Mouse (Mus musculus) stomach, embryonic 14.5 days (tissue): Measurements from ENCODE around the gene Ctsk. TPM values are rescaled to one million over a fixed set of nuclear protein-coding genes. Genes with fewer than 3 reads are reported as not detected.
"Not testable (repeated sequence)": the region's sequence is repeated elsewhere in the genome, so short reads cannot be mapped to it uniquely, and the experiment has no call there.

Experiments
- ATAC-seq: fragments of 200-750 bp; cut with Nextera tagmentation; 2 replicates; pipeline ENCODE4 v1.8.0; 2017; ENCODE audit warnings: low read depth, moderate TSS enrichment; ENCODE audit not compliant: insufficient number of reproducible peaks, insufficient read depth, low FRiP score
- H3K27ac ChIP-seq: fragments of 300-500 bp; sonication (generic); 2 replicates; pipeline ENCODE4 v1.5.1; 2014; ENCODE audit warnings: mild to moderate bottlenecking, low read length, moderate library complexity, mixed read lengths
- H3K27me3 ChIP-seq: fragments of 300-500 bp; sonication (generic); 2 replicates; pipeline ENCODE4 v1.6.1; 2014; ENCODE audit warnings: low read length, control low read depth, mixed read lengths; ENCODE audit not compliant: control insufficient read depth, insufficient read depth
- H3K36me3 ChIP-seq: fragments of 300-500 bp; sonication (generic); 2 replicates; pipeline ENCODE4 v1.6.1; 2014; ENCODE audit warnings: mild to moderate bottlenecking, control low read depth, low read length, moderate library complexity, mixed read lengths; ENCODE audit not compliant: control insufficient read depth, insufficient read depth
- H3K4me1 ChIP-seq: fragments of 300-500 bp; sonication (generic); 2 replicates; pipeline ENCODE4 v1.6.1; 2014; ENCODE audit warnings: low read length, control low read depth, mixed read lengths; ENCODE audit not compliant: control insufficient read depth, insufficient read depth
- H3K4me2 ChIP-seq: fragments of 300-500 bp; sonication (generic); replicated peaks from 2 replicates; pipeline ENCODE4 v1.6.1; 2014; ENCODE audit warnings: low read depth, low read length, control low read depth
- H3K4me3 ChIP-seq: fragments of 300-500 bp; sonication (generic); 2 replicates; pipeline ENCODE4 v1.5.1; 2014; ENCODE audit warnings: low read depth, low read length, control low read depth
- H3K9ac ChIP-seq: fragments of 300-500 bp; sonication (generic); replicated peaks from 2 replicates; pipeline ENCODE4 v1.6.1; 2014; ENCODE audit warnings: low read depth, mild to moderate bottlenecking, control low read depth, low read length, moderate library complexity, mixed read lengths
- H3K9me3 ChIP-seq: fragments of 300-500 bp; sonication (generic); 2 replicates; pipeline ENCODE4 v1.6.1; 2016; ENCODE audit warnings: low read depth, low read length, control low read depth; ENCODE audit not compliant: control insufficient read depth
- WGBS: fragments of 180-500 bp; shearing (Covaris S2); extraction: QIAGEN DNeasy Blood & Tissue Kit; methylation state at CpG from one replicate; pipeline ENCODE4 v1.1.7; 2014; 5-methylcytosine and 5-hydroxymethylcytosine counted together
- polyA plus RNA-seq: library from polyadenylated mRNA; unstranded; fragments of >200 nt; fragmentation: Nextera tagmentation; extraction: Ambion mirVana; gene quantifications from 2 replicates; pipeline ENCODE4 v1.2.1, GENCODE M21; 2014

The Ctsk gene
- polyA plus RNA-seq, 1 experiment from 2014 or later, result 13.3 TPM

DNA sequence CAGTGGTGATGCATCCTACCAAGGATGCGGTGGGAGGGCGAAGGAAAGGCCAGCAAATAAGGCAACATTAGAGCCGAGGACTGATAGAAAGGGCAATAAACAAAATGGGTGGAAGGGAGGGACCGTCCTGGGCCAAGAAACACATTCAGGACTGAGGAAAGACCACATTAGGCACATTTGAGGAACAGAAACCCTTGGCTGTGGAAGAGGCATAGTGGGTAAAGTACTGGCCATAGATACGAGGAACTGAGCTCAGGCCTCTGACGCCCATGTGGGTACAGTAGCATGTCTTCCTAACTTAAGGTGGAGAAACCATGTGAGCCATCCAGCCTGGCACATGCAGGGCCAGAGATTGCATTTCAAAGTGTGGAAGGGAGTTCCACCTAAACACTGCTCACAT, 30.8 kb downstream of the Ctsk start:
- Histone ChIP-seq H3K27ac (no peak overlapping the region), H3K36me3 (no peaks in the 10 kb centered on the region), H3K4me3 (no peak overlapping the region), H3K27me3 (no peaks in the 10 kb centered on the region), H3K9ac (no peak overlapping the region), H3K4me1 (no peaks in the 10 kb centered on the region), H3K4me2 (no peak overlapping the region), H3K9me3 (no peaks in the 10 kb centered on the region)
- 79% methylated on average over 6 of the region's 6 CpGs for WGBS
- ATAC-seq, result no peak

DNA sequence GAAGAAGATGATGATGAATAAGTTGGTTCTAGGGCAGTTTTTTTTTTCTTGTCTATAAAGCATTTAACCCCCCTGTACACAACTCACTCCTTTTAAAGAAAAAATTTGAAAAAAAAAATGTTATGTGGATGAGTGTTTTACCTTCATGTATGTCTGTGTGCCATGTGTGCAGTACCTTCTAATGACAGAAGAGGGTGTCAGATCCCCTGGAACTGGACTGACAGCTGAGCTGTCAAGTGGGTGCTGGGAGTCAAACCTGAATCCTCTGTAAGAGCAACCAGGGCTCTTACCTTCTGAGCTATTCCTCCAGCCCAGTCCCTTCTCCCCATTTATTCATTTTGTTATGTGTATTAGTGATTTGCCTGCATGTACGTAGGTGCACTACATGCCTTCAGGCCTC, 32.0 kb downstream of the Ctsk start:
- H3K27ac ChIP-seq, result no peak overlapping the region
- ATAC-seq, result no peak
- 92% methylated on average over 1 of the region's 1 CpGs for WGBS

DNA sequence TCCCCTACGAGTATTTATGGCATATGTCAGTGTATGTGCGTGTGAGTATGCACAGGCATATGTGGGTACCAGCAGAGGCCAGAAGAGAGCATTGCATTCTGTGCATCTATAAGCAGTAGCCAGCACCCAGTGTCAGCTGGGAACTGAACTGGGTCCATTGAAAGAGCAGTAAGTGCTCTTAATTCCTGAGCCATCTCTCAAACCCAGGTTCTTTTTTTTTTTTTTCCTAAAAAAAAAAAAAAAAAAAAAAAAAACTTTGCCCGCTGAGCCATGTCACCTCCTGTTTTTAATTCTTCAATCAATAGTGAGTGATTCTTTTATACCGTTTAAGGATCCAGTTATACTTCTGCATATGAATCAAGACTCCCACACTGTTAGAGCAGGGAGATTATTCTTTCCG, 34.3 kb downstream of the Ctsk start:
- Histone ChIP-seq H3K4me3 (no peak overlapping the region), H3K36me3 (no peaks in the 10 kb centered on the region), H3K9me3 (no peaks in the 10 kb centered on the region), H3K4me1 (no peaks in the 10 kb centered on the region), H3K4me2 (no peak overlapping the region), H3K9ac (no peak overlapping the region), H3K27ac (no peak overlapping the region), H3K27me3 (no peaks in the 10 kb centered on the region)
- 87% methylated on average over 5 of the region's 5 CpGs for WGBS
- ATAC-seq, result no peak

More for the DNA sequence above, 32.0 kb downstream of the Ctsk start:
- no peaks in the 10 kb centered on the region for H3K4me1 ChIP-seq
- no peak overlapping the region for H3K4me3 ChIP-seq
- H3K9ac ChIP-seq, result no peak overlapping the region
- no peaks in the 10 kb centered on the region for H3K36me3 ChIP-seq
- no peaks in the 10 kb centered on the region for H3K27me3 ChIP-seq
- no peaks in the 10 kb centered on the region for H3K9me3 ChIP-seq
- H3K4me2 ChIP-seq, result no peak overlapping the region

DNA sequence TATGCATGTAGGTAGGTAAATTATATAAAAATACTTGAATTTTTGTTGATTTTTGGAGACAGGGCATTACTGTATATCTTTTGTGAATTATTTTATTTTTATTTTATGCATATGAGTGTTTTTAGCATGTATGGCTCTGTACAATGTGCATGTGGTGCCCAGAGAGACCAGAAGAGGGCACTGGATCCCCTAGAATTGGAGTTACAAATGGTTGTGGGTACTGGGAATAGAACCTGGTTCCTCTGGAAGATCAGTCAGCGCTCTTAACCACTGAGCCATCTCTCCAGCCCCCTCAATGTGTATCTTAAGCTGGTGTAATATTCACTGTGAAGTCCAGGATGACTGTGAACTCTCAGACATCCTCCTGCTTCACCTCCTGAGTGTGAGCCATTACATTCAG, 35.9 kb downstream of the Ctsk start:
- no peak overlapping the region for H3K4me2 ChIP-seq
- H3K27me3 ChIP-seq, result no peaks in the 10 kb centered on the region
- WGBS, result 68% methylated on average over 1 of the region's 1 CpGs
- H3K9me3 ChIP-seq, result no peaks in the 10 kb centered on the region
- no peaks in the 10 kb centered on the region for H3K4me1 ChIP-seq
- H3K36me3 ChIP-seq, result no peaks in the 10 kb centered on the region
- H3K9ac ChIP-seq, result no peak overlapping the region
- no peak overlapping the region for H3K27ac ChIP-seq
- no peak overlapping the region for H3K4me3 ChIP-seq
- no peak for ATAC-seq

DNA sequence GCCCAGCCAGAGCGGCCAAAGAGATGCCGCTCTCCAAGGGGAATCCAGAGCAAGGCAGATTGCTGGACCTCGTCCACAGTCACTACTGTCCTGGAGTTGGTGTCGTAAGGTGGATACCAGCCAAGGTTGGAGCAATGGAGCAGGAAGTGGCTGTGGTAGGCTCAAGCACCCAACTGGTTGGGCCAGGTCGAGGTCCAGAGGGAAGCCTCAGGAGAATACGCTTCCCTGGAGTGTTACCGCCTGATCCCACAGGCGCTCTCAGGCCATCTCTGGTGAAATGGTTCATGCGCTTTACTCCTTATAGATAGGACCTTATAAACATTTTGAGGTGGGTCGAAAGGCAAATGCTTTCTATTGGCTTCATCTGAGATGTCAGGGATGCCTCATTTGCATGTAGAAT, 39.9 kb downstream of the Ctsk start:
- no peaks in the 10 kb centered on the region for H3K27me3 ChIP-seq
- H3K9ac ChIP-seq, result no peak overlapping the region
- H3K4me3 ChIP-seq, result no peak overlapping the region
- no peaks in the 10 kb centered on the region for H3K9me3 ChIP-seq
- H3K4me2 ChIP-seq, result no peak overlapping the region
- H3K4me1 ChIP-seq, result no peaks in the 10 kb centered on the region
- 89% methylated on average over 10 of the region's 10 CpGs for WGBS
- no peak for ATAC-seq
- no peak overlapping the region for H3K27ac ChIP-seq
- no peaks in the 10 kb centered on the region for H3K36me3 ChIP-seq

DNA sequence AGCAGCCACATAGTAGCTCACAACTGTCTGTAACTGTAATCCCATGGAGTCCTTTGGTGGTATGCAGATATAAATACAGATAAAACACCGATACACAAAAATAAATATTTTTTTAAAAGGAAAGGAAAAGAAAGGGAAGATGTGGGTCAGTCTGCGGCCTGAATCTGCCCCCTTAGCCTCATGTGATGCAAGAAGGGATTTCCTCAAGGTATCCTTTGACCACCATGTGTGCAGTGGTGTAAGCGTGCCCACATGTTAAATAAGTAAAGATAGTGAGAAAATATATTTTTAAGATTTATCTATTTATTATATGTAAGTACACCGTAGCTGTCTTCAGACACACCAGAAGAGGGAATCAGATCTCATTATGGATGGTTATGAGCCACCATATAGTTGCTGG, 40.8 kb downstream of the Ctsk start:
- Histone ChIP-seq H3K4me2 (no peak overlapping the region), H3K4me3 (no peak overlapping the region), H3K36me3 (no peaks in the 10 kb centered on the region), H3K9me3 (no peaks in the 10 kb centered on the region), H3K4me1 (no peaks in the 10 kb centered on the region), H3K27ac (no peak overlapping the region), H3K27me3 (no peaks in the 10 kb centered on the region), H3K9ac (no peak overlapping the region)
- 92% methylated on average over 4 of the region's 4 CpGs for WGBS
- no peak for ATAC-seq

DNA sequence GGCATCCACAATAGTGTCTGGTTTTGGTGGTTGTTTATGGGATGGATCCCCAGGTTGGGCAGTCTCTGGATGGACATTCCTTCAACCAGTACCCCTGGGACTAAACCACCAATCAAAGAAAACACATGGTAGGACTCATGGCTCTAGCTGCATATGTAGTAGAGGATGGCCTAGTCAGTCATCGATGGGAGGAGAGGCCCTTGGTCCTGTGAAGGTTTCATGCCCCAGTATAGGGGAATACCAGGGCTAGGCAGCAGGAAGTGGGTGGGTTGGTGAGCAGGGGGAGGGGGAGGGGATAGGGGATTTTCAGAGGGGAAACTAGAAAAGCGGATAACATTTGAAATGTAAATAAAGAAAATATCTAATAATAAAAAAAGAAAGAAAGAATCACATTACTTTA, 42.1 kb downstream of the Ctsk start:
- not testable (repeated sequence) for H3K4me2 ChIP-seq, H3K9me3 ChIP-seq, H3K36me3 ChIP-seq, H3K4me1 ChIP-seq, ATAC-seq, H3K27ac ChIP-seq, H3K27me3 ChIP-seq, H3K4me3 ChIP-seq, H3K9ac ChIP-seq
- 72% methylated on average over 2 of the region's 2 CpGs for WGBS

DNA sequence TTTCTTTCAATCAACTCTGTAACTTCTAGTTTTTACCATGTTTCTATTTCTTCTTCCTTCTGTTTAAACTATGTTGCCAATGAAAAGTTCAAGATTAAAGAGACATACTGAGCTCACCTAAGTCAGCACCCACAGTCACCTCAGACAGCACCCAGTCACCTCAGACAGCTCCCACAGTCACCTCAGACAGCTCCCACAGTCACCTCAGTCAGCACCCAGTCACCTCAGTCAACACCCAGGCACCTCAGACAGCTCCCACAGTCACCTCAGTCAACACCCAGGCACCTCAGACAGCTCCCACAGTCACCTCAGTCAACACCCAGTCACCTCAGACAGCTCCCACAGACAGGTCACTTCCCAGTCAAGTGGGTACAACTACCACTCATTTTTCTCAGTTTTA, 43.1 kb downstream of the Ctsk start:
- ATAC-seq, result no peak
- H3K4me2 ChIP-seq, result no peak overlapping the region

DNA sequence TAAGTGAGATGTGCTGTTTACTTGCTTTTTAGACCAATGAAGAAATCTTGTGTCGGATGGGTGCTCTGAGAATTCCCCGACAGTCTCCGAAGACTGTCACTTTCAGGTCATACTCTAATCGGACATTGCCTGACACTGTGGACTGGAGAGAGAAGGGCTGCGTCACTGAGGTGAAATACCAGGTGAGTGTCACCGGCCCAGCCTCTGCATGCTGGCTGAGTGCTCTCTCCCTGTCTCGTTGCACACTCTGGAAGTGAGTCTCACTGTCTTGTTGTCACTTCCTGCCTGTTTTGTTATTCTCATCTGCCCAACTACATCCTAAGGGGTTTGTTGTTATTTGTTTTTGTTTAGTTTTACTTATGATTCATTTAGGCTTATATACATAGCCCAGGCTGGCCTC, 43.9 kb downstream of the Ctsk start:
- H3K27ac ChIP-seq, result no peak overlapping the region

More for the DNA sequence above, 43.1 kb downstream of the Ctsk start:
- no peaks in the 10 kb centered on the region for H3K9me3 ChIP-seq
- H3K4me1 ChIP-seq, result no peaks in the 10 kb centered on the region
- H3K4me3 ChIP-seq, result no peak overlapping the region
- no peaks in the 10 kb centered on the region for H3K36me3 ChIP-seq
- no peak overlapping the region for H3K9ac ChIP-seq
- H3K27me3 ChIP-seq, result no peaks in the 10 kb centered on the region
- H3K27ac ChIP-seq, result no peak overlapping the region

More for the DNA sequence above, 43.9 kb downstream of the Ctsk start:
- Histone ChIP-seq H3K9me3 (no peaks in the 10 kb centered on the region), H3K4me2 (no peak overlapping the region), H3K36me3 (no peaks in the 10 kb centered on the region), H3K27me3 (no peaks in the 10 kb centered on the region), H3K4me3 (no peak overlapping the region), H3K4me1 (no peaks in the 10 kb centered on the region), H3K9ac (no peak overlapping the region)
- ATAC-seq, result no peak
- 78% methylated on average over 7 of the region's 7 CpGs for WGBS
